Mouse (Mus musculus) heart, adult 2 months (tissue): Measurements from ENCODE around the gene Runx1.

ENCODE experiments used
- EP300 ChIP-seq: fragments of 200-500 bp; IDR thresholded peaks from 2 replicates; pipeline ENCODE4 v1.6.1; 2011; ENCODE audit warnings: low read depth, low read length, control low read depth; ENCODE audit not compliant: insufficient read depth
- POLR2A ChIP-seq: fragments of 200-500 bp; IDR thresholded peaks from 2 replicates; pipeline ENCODE4 v1.6.1; 2011; ENCODE audit warnings: mild to moderate bottlenecking, low read depth, low read length, control low read depth; ENCODE audit not compliant: insufficient read depth

DNA sequence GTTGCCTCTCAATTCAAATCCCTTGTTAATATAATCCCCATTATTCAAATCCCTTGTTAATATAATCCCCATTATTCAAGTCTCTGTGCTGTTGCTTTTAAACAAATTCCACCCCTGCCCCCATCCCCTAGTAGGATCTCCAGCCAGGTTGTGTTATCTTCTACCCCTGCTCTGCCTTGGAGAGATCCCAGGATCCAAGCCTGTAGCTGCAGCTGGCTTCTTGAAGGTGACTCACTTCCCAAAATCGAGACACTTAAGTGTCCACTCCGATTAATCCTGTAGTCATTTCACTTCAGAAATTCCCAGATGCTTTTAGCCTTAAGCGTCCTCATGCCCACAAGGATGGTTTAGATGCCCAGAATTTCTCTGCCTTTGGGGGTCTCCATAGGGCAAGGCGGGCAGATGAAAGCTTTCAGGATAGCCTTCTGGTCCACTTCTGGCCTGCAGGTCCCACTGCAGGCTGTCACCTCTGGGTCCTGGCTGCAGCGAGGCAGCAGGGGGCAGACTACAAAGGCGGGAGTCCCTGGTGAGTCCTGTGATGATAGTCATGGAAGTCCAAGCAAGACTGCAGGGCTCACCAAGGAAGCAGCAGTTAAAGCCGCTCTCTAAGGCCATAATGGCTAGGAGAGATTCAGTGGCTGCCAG is 1.8 kb upstream of the Runx1 start:
- TF ChIP-seq EP300 (no peak), POLR2A (no peak)
